Mouse (Mus musculus) large intestine, adult 2 months (tissue): ENCODE results near the gene Trappc4. TPM values are rescaled to one million over a fixed set of nuclear protein-coding genes. Genes with fewer than 3 reads are reported as not detected.
"Not testable (repeated sequence)": the region's sequence is repeated elsewhere in the genome, so short reads cannot be mapped to it uniquely, and the experiment has no call there.

Source experiments
- DNase-seq: peaks from one replicate; pipeline ENCODE4 v3.0.0-alpha.2; 2012; ENCODE audit warnings: low read depth, low spot score
- WGBS: fragments of 180-500 bp; shearing (Covaris S2); methylation state at CpG from one replicate; pipeline ENCODE4 v1.1.7; 2018; 5-methylcytosine and 5-hydroxymethylcytosine counted together
- polyA plus RNA-seq: library from polyadenylated mRNA; depleted of rRNA; stranded (reverse); fragments of >200 nt; gene quantifications from 2 replicates; pipeline ENCODE4 v1.2.3, GENCODE M21; 2012; rRNA removed

The Trappc4 gene
- 61.2 and 67.8 TPM in 2 replicates for polyA plus RNA-seq

GRCm38 (mm10) chr9:44406906-44407751 is at the start of gene Trappc4, which contains the start of gene Rps25:
Trappc4 (minus strand) TSS chr9:44407600.
Rps25 (plus strand) TSS chr9:44407139.
- peak; percentile 89 for DNase-seq
- WGBS: under 1% methylated on average over 51 of the region's 51 CpGs

GRCm38 (mm10) chr9:44454891-44455220 is 47.5 kb upstream of the Trappc4 start, which contains the start of gene Upk2:
Upk2 (minus strand) TSS chr9:44454976.
- 35% methylated on average over 4 of the region's 4 CpGs for WGBS
- DNase-seq: no peak

- 16% methylated on average over 14 of the region's 14 CpGs for WGBS
- DNase-seq: peak; percentile 47
Observed at GRCm38 (mm10) chr9:44454132-44454890, 46.9 kb upstream of the Trappc4 start.

- no peak for DNase-seq
Observed at GRCm38 (mm10) chr9:44450387-44450786, 43.0 kb upstream of the Trappc4 start.

GRCm38 (mm10) chr9:44444402-44445025 is 37.1 kb upstream of the Trappc4 start:
- WGBS: 85% methylated on average over 7 of the region's 7 CpGs
- DNase-seq: not testable (repeated sequence)

GRCm38 (mm10) chr9:44440961-44441360 is 33.6 kb upstream of the Trappc4 start, which contains the start of gene Foxr1:
Foxr1 (minus strand) TSS chr9:44441136.
- DNase-seq: no peak
- 71% methylated on average over 19 of the region's 19 CpGs for WGBS

GRCm38 (mm10) chr9:44435747-44436146 is 28.3 kb upstream of the Trappc4 start:
- WGBS: 60% methylated on average over 6 of the region's 6 CpGs
- DNase-seq: no peak

GRCm38 (mm10) chr9:44432577-44433185 is 25.3 kb upstream of the Trappc4 start:
- DNase-seq: no peak
- 38% methylated on average over 5 of the region's 5 CpGs for WGBS

GRCm38 (mm10) chr9:44423576-44423975 is 16.2 kb upstream of the Trappc4 start:
- 55% methylated on average over 4 of the region's 4 CpGs for WGBS
- no peak for DNase-seq

- DNase-seq: no peak
- 64% methylated on average over 5 of the region's 5 CpGs for WGBS
Observed at GRCm38 (mm10) chr9:44420280-44420898, 13.0 kb upstream of the Trappc4 start.

- WGBS: 94% methylated on average over 9 of the region's 9 CpGs
- DNase-seq: not testable (repeated sequence)
Observed at GRCm38 (mm10) chr9:44419730-44420129, 12.3 kb upstream of the Trappc4 start.

- WGBS: 72% methylated on average over 14 of the region's 14 CpGs
- DNase-seq: no peak
Observed at GRCm38 (mm10) chr9:44418519-44419385, 11.4 kb upstream of the Trappc4 start, which contains the start of gene Ccdc84. Ccdc84 (minus strand) TSS chr9:44418569.

- DNase-seq: peak; percentile 71
- under 1% methylated on average over 38 of the region's 38 CpGs for WGBS
Observed at GRCm38 (mm10) chr9:44417892-44418363, 10.5 kb upstream of the Trappc4 start.

- 3% methylated on average over 26 of the region's 26 CpGs for WGBS
Observed at GRCm38 (mm10) chr9:44417156-44417891, 9.9 kb upstream of the Trappc4 start.

GRCm38 (mm10) chr9:44412781-44413180 is 5.4 kb upstream of the Trappc4 start:
- 79% methylated on average over 2 of the region's 2 CpGs for WGBS
- no peak for DNase-seq

More at GRCm38 (mm10) chr9:44417156-44417891, 9.9 kb upstream of the Trappc4 start:
- no peak for DNase-seq

- WGBS: 68% methylated on average over 4 of the region's 4 CpGs
- no peak for DNase-seq
Observed at GRCm38 (mm10) chr9:44412306-44412705, 4.9 kb upstream of the Trappc4 start.

GRCm38 (mm10) chr9:44411601-44412130 is 4.3 kb upstream of the Trappc4 start:
- DNase-seq: no peak
- WGBS: 95% methylated on average over 1 of the region's 1 CpGs
